Mouse (Mus musculus) CH12.LX (cell line): ENCODE results near the gene Dnajc2.

Source experiments
- BHLHE40 ChIP-seq: IDR thresholded peaks from 2 replicates; pipeline ENCODE4 v1.6.1; 2011; ENCODE audit warnings: mild to moderate bottlenecking, low read depth, low read length, improper control_type of control experiment
- CTCF ChIP-seq, 2 experiments: IDR thresholded peaks in 1 of 2; conservative IDR thresholded peaks in 1 of 2; 2 replicates each; pipeline ENCODE4 v1.5.1; 2011 to 2012; ENCODE audit warnings: low read depth in 2 of 2, low read length in 2 of 2, improper control_type of control experiment in 1 of 2, inconsistent platforms in 1 of 2, mild to moderate bottlenecking in 1 of 2, moderate library complexity in 1 of 2
- EP300 ChIP-seq: IDR thresholded peaks from 2 replicates; pipeline ENCODE4 v1.6.1; 2011; ENCODE audit warnings: low read length, improper control_type of control experiment
- KAT2A ChIP-seq: IDR thresholded peaks from 2 replicates; pipeline ENCODE4 v1.6.1; 2012; ENCODE audit warnings: low read length, improper control_type of control experiment, inconsistent platforms; ENCODE audit not compliant: insufficient replicate concordance
- POLR2A ChIP-seq: IDR thresholded peaks from 2 replicates; pipeline ENCODE4 v1.6.1; 2011; ENCODE audit warnings: low read depth, mild to moderate bottlenecking, improper control_type of control experiment, low read length
- RAD21 ChIP-seq: IDR thresholded peaks from 2 replicates; pipeline ENCODE4 v1.6.1; 2011; ENCODE audit warnings: low read depth, mild to moderate bottlenecking, low read length, improper control_type of control experiment, moderate library complexity

DNA sequence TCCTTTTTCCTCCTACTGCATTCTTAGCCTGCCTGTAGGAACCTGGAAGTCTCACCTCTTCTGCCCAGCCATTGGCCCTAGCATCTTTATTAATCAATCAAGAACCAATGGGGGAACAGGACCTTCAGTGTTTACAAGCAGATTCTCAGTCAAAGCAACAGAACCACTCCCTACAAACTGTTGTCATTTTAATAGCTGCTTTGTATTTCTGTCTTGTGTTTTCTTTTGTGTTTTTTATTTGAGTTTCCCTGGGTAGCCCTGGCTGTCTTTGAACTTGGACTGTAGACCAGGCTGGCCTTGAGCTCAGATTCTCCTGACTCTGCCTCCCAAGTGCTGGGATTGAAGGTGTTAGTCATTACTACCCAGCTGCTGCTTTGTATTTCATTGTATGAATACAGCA is 7.1 kb upstream of the Dnajc2 start:
- TF ChIP-seq RAD21, result no peak
- TF ChIP-seq CTCF (conservative IDR thresholded peaks at IDR 0.05 in 1 of 2, IDR thresholded peaks at IDR 0.05 in 1 of 2; ENCODE audit: low read depth in 2 of 2, low read length in 2 of 2), result no peak
- TF ChIP-seq POLR2A, result no peak
- no peak for TF ChIP-seq EP300
- TF ChIP-seq KAT2A, result no peak
- TF ChIP-seq BHLHE40, result no peak
